Mouse (Mus musculus) lung, postnatal 14 days (tissue): ENCODE data around the gene Mrpl48.

Experiments
- DNase-seq: peaks from one replicate; pipeline ENCODE4 v3.0.0; 2021

Gene Mrpl48

DNA sequence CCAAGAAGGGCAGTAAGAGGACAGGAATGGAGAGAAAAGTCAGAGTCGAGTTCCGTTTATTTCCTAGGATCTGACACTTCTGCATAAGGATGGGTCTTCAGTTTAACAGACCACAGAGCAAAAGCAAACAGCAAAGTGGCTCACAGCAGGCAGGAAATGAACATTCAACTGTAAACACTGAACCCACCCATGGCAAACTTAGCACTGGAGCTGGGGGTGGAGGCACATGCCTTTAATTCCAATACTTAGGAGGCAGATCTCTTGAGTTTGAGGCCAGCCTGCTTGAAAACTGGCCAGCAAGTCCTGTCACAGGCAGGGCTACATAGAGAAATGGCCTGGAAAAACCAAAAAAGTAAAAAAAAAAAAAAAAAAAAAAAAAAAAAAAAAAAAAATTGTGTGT lies 74.6 kb downstream of the Mrpl48 start:
- DNase-seq = peak; percentile 23

GRCm38 (mm10) chr7:100530766-100531165 lies 77.3 kb downstream of the Mrpl48 start:
- no peak for DNase-seq

DNA sequence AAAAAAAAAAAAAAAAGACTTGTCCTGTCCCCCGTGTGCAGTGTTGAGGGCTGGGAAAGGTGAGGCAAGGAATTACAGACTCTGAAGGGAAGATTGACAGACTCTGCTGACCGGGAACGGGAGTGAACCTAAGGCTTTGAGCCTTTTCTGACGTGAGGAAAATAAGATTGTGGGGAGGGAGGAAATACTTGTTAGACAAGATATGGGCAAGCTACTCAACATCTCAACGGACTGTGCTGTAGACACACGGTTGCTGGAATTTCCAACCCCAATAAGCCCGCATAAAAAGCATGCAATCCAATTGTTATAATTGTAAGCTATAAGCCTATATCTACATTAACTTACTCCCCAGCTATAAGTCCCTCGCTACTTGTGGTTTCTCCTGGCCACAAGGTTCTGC lies 83.4 kb downstream of the Mrpl48 start:
- no peak for DNase-seq

- no peak for DNase-seq
Observed at GRCm38 (mm10) chr7:100522222-100522621, 85.9 kb downstream of the Mrpl48 start.

DNA sequence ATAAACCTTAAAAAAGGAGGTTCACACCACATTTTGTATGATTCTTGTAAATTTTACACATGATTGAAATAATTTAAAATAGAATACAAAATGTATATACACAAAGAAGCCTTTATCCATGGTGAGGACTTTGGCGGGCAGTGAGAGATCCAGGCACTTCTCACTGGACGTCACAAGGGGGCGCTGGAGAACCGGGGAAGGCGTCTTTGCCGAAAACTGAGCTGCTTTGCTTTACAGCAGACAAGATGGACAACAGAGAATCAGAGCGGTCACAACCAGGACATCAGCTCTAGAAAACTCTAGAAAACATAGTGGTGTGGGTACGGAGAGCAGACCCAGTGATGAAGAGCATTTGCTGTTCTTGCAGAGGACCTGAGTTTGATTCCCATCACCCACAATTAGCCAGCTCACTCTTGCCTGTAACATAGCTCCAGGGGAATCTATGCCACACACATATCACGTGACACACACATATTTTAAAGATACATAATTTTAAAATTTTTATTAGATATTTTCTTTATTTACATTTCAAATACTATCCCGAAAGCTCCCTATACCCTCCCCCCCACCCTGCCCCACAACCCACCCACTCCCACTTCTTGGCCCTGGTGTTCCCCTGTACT lies 87.3 kb downstream of the Mrpl48 start:
- DNase-seq = peak; percentile 91

DNA sequence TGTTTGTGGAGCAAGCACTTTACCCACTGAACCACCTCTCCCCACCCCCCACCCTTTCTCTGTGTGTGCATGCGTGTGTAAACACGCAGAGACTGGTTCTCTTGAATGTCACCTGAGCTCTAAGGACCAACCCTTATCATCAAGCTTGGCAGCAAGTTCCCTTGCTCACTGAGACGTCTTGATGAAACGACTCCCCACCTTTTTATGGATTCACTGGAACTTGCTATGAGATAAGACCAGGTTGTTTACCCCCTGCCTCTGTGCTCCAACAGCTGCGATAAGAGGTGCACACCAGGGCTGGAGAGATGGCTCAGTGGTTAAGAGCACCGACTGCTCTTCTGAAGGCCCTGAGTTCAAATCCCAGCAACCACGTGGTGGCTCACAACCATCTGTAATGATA lies 87.9 kb downstream of the Mrpl48 start:
- DNase-seq = no peak

GRCm38 (mm10) chr7:100514573-100514972 lies 93.5 kb downstream of the Mrpl48 start, which contains the start of gene Dnajb13:
Dnajb13 (minus strand) TSS chr7:100514960.
- no peak for DNase-seq

DNA sequence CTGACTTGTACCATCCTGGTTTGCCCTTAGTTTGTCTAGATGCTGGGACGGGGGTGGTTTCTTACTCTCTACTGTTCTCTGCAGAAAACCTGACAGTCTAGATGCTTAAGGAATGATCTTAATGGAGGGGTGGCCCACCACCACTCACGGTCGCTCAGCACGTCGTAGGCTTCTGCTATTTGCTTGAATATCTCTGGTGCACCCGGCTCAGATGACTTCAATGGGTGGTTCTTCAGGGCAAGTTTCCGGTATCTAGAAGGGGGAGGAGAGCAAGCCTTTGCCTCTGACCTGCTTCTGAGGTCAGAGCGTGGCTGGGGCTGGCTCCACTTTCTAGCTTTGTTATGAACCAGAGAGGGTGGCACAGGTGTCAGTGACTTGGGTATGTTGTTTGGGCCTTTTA lies 96.5 kb downstream of the Mrpl48 start:
- DNase-seq = no peak

DNA sequence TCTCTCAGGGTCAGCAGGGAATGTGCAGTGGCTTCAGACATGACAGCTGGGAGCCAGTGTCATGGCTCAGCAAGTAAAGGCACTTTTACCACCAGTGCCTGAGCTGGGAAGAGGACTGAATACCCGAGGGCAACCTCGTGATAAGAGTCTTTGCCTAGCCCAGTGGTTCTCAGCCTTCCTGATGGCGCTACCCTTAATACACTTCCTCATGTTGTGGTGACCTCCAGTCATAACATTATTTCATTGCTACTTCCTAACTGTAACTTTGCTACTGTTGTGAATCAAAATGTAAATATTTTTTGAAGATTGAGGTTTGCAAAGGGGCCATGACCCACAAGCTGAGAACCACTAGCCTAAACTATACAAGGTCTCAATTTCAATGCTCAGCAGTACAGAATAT lies 99.4 kb downstream of the Mrpl48 start:
- no peak for DNase-seq

DNA sequence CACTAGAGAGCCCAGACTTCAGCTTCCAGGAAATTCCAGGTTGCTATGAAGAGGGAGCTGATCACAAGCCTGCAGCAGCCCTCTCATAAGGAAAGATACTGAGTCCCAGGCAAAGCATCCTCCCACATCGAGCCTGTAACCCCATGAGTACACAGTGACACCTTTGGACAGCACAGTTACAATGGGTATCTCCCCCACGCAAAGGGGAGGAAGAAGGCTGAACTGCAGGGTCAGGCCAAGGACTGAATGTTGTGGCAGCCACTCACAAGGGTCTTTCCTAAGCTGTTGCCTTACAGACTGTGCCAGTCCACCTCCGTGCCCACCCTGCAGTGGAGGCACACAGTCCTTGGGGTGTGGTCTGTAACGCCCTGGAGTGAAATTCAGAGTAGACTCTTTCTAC lies 101.6 kb downstream of the Mrpl48 start:
- no peak for DNase-seq

GRCm38 (mm10) chr7:100504740-100505487 lies 103.2 kb downstream of the Mrpl48 start:
- no peak for DNase-seq

DNA sequence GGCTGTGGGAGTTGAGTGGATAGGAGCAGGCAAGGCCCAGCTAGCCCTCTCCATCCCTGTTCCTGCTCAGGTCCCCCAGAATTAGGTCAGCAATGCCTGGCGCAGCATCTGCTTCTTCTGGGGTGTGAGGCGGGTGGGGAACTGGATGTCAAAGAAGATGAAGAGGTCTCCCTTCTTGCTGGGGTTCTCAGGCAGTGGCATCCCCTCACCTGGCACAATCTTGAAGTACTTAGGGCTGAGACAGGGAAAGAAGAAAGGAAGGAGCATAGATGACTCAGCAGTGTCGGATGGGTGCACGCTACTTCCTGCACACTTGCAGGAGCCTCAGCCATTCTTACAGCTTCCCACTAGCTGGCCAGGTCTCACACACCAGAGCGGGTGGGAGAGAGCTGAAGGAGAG lies 105.0 kb downstream of the Mrpl48 start:
- DNase-seq = no peak

GRCm38 (mm10) chr7:100502374-100502922 lies 105.7 kb downstream of the Mrpl48 start:
- DNase-seq = no peak

DNA sequence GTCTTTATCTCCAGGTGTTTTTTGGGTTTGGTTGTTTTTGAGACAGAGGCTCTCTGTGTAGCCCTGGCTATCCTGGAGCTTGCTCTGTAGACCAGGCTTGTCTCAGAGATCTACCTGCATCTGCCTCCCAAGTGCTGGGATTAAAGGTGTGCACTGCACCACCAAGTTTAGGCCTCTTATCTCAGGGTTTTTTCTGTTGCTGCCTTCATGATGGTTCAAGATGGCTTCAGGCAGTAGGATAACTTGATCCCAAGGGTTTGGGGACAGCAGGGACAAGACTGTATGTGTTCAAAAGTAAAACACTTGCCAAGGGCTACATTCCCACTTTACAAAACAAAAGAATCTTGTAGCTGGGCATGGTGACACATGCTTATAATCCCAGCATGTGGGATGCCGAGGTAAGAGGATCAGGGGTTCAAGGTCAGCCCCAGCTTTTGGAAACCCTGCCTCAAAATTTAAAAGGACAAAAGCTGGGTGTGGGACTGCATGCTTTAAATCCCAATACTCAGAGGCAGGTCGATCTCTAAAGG lies 106.2 kb downstream of the Mrpl48 start:
- no peak for DNase-seq

GRCm38 (mm10) chr7:100501027-100501843 lies 106.9 kb downstream of the Mrpl48 start:
- no peak for DNase-seq

- DNase-seq = peak; percentile 44
Observed at GRCm38 (mm10) chr7:100500276-100500977, 107.7 kb downstream of the Mrpl48 start.

- no peak for DNase-seq
Observed at GRCm38 (mm10) chr7:100499465-100499864, 108.6 kb downstream of the Mrpl48 start.

DNA sequence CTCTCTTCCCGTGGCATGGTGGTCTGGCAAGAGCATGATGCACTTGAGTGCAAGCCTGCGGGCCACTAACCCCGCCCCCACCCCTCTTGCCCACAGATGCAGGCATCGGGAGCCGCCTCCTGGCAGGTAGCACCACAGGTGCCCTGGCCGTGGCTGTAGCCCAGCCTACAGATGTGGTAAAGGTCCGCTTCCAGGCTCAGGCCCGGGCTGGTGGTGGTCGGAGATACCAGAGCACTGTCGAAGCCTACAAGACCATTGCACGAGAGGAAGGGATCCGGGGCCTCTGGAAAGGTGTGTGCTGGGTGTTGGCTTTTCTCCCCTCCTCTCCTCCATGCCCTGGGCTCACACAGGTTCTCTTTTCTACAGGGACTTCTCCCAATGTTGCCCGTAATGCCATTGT lies 110.1 kb downstream of the Mrpl48 start:
- no peak for DNase-seq

DNA sequence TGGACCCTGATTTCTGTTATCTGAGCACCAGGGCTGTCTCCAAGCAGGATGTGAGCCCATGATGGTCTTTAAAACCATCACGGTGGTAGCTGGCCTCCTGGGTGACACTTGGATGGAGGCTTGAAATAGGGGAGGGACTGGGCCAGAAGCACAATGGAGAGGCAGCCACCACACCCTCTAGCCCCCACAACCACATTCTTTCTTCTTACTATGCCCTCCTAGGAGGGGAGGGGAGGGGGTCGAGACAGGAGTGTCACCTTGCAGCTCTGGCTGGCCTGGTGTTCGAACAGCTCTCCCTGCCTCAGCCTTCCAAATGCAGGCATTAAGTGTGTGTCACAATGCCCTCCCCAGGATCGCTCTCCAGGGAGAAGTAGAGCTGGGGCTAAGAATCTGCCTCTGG lies 110.7 kb downstream of the Mrpl48 start:
- DNase-seq = no peak

DNA sequence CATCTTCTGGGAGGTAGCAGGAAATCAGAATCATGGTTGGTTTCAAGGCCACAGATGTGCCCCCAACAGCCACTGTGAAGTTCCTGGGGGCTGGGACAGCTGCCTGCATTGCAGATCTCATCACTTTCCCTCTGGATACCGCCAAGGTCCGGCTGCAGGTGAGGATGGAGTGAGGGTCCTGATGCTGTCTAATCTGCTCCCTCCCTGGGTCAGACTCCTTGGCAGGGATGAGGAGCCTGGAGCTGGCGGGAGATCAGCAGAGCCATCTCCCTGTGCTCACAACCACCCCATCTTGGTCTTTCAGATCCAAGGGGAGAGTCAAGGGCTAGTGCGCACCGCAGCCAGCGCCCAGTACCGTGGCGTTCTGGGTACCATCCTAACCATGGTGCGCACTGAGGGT lies 111.3 kb downstream of the Mrpl48 start:
- no peak for DNase-seq

GRCm38 (mm10) chr7:100496371-100496770 lies 111.7 kb downstream of the Mrpl48 start:
- DNase-seq = no peak
